Mouse (Mus musculus): ENCODE data around the gene Clic5.
"Not testable (repeated sequence)": the region's sequence is repeated elsewhere in the genome, so short reads cannot be mapped to it uniquely, and the experiment has no call there.

Clic5 gene

GRCm38 (mm10) chr17:44188042-44188768, at the start of gene Clic5:
Gene Clic5, plus strand, starts transcription at chr17:44188584.
- DNase-seq: peak; percentile 19 to 29

- no peak for DNase-seq
Measured at GRCm38 (mm10) chr17:44145806-44146205, 42.6 kb upstream of the Clic5 start.

- no peak for DNase-seq
Measured at GRCm38 (mm10) chr17:44148109-44148846, 40.1 kb upstream of the Clic5 start.

- DNase-seq: no peak
Measured at GRCm38 (mm10) chr17:44151130-44151529, 37.3 kb upstream of the Clic5 start.

GRCm38 (mm10) chr17:44151889-44152288, 36.5 kb upstream of the Clic5 start:
- DNase-seq: no peak

GRCm38 (mm10) chr17:44153871-44154270, 34.5 kb upstream of the Clic5 start:
- no peak for DNase-seq

- DNase-seq: no peak
Measured at GRCm38 (mm10) chr17:44155204-44155603, 33.2 kb upstream of the Clic5 start.

- DNase-seq: no peak
Measured at GRCm38 (mm10) chr17:44158186-44158585, 30.2 kb upstream of the Clic5 start.

- DNase-seq: no peak
Measured at GRCm38 (mm10) chr17:44160449-44160848, 27.9 kb upstream of the Clic5 start.

GRCm38 (mm10) chr17:44162514-44162913, 25.9 kb upstream of the Clic5 start:
- DNase-seq: no peak

- DNase-seq: no peak
Measured at GRCm38 (mm10) chr17:44162935-44163334, 25.4 kb upstream of the Clic5 start.

- no peak for DNase-seq
Measured at GRCm38 (mm10) chr17:44165730-44166347, 22.5 kb upstream of the Clic5 start.

GRCm38 (mm10) chr17:44169676-44170075, 18.7 kb upstream of the Clic5 start:
- no peak for DNase-seq

GRCm38 (mm10) chr17:44170316-44170715, 18.1 kb upstream of the Clic5 start:
- DNase-seq: no peak

GRCm38 (mm10) chr17:44171930-44172329, 16.5 kb upstream of the Clic5 start:
- no peak for DNase-seq

GRCm38 (mm10) chr17:44173341-44173740, 15.0 kb upstream of the Clic5 start:
- DNase-seq: no peak

GRCm38 (mm10) chr17:44177291-44177690, 11.1 kb upstream of the Clic5 start:
- DNase-seq: no peak

- DNase-seq: no peak
Measured at GRCm38 (mm10) chr17:44181346-44181745, 7.0 kb upstream of the Clic5 start.

GRCm38 (mm10) chr17:44186871-44187270, 1.5 kb upstream of the Clic5 start:
- DNase-seq: no peak

GRCm38 (mm10) chr17:44187537-44187936, 847 bp upstream of the Clic5 start:
- DNase-seq: not testable (repeated sequence)

- DNase-seq: peak in 1 of 2 experiments; percentile 12
Measured at GRCm38 (mm10) chr17:44188769-44189145, 373 bp downstream of the Clic5 start.

- DNase-seq: no peak
Measured at GRCm38 (mm10) chr17:44189696-44190095, 1.3 kb downstream of the Clic5 start.

- DNase-seq: no peak
Measured at GRCm38 (mm10) chr17:44190246-44190645, 1.9 kb downstream of the Clic5 start.

- DNase-seq: no peak
Measured at GRCm38 (mm10) chr17:44192981-44193380, 4.6 kb downstream of the Clic5 start.

Data from thymus, adult 18-20 months (tissue).